Mouse (Mus musculus): ENCODE measurements at regions not wholly inside any gene's neighbourhood (a gene's known extent, or its start where the extent isn't known, plus 50 kb on each side); places are given as distances from the start of the nearest gene placed in this dataset.

DNA sequence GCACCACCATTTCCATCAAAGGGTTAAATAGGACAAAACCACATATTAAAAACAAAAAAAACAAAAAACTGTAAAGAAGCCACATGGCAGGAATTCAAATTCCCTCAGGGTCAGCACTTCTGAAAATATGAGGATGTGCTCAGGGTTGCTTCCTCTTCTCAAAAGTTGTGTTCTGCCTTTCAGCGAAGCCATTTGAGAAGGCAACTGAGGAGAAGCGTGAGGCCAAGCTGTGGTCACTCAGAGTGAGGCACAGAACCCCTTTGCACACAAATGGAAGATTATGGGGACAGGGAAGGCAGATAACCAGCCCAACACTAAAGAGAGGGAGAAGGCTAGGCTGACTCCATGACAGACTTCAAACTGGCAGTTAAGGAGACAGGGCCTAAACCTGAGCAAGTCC is 142.8 kb upstream of the Jade1 start:
- DNase-seq (ENCODE audit: low spot score): no peak

GRCm38 (mm10) chr3:41408821-41409737 is 146.5 kb upstream of the Jade1 start:
- no peak for DNase-seq (ENCODE audit: low spot score)

- no peak for DNase-seq (ENCODE audit: low spot score)
These were observed 147.1 kb upstream of the Jade1 start for GRCm38 (mm10) chr3:41408423-41408820.

- DNase-seq (ENCODE audit: low spot score): no peak
These were observed 147.5 kb upstream of the Jade1 start for GRCm38 (mm10) chr3:41407988-41408387.

- DNase-seq (ENCODE audit: low spot score): no peak
These were observed 148.0 kb upstream of the Jade1 start for GRCm38 (mm10) chr3:41407520-41407919.

- no peak for DNase-seq (ENCODE audit: low spot score)
These were observed 153.7 kb upstream of the Jade1 start for GRCm38 (mm10) chr3:41401881-41402280.

- DNase-seq (ENCODE audit: low spot score): no peak
These were observed 165.7 kb upstream of the Jade1 start for GRCm38 (mm10) chr3:41389868-41390267.

- DNase-seq (ENCODE audit: low spot score): no peak
These were observed 167.9 kb upstream of the Jade1 start for GRCm38 (mm10) chr3:41387469-41388212.

DNA sequence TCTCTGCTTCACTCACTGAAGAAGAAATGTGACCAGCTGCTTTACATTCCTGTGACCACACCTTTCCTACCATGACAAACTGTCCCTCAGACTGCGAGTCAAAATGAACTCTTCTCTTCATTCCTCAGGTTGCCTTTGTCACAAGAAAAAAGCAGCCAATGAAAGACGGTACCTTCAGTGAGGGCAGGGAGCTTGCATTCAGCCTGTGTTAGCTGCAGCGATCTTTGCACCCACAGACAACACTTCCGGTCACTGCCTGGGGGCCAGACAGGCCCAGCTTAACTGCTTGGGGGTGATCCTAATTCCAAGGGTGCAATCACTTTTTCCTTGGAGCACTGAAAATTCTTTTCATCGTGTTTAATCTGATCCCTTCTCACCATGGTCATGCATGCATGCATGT is 169.2 kb upstream of the Jade1 start:
- DNase-seq (ENCODE audit: low spot score): no peak

GRCm38 (mm10) chr3:41384410-41384809 is 171.1 kb upstream of the Jade1 start:
- DNase-seq (ENCODE audit: low spot score): no peak

DNA sequence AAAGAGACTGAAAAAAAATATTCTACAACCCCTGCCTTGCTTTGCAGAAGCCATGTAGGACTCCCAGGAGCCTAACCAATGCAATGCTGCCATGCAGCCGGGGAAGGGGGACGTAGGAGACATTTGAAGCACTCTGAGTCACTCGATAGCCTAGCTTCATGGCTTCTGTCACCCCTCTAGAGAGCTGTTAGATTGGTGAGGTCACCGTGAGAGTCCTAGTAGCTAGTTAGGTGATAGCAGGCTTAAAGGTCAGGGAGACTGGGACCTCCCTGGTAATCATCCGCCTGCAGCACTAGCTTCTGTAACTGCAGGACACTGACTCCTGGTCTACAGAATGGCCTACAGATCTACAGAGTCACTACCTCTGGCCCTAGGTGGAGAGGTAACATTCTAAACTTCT is 177.0 kb upstream of the Jade1 start:
- no peak for DNase-seq (ENCODE audit: low spot score)

- no peak for DNase-seq (ENCODE audit: low spot score)
These were observed 177.6 kb upstream of the Jade1 start for GRCm38 (mm10) chr3:41377826-41378406.

- DNase-seq (ENCODE audit: low spot score): no peak
These were observed 178.5 kb upstream of the Jade1 start for GRCm38 (mm10) chr3:41376848-41377582.

GRCm38 (mm10) chr3:41375230-41375930 is 180.2 kb upstream of the Jade1 start:
- DNase-seq (ENCODE audit: low spot score): no peak

DNA sequence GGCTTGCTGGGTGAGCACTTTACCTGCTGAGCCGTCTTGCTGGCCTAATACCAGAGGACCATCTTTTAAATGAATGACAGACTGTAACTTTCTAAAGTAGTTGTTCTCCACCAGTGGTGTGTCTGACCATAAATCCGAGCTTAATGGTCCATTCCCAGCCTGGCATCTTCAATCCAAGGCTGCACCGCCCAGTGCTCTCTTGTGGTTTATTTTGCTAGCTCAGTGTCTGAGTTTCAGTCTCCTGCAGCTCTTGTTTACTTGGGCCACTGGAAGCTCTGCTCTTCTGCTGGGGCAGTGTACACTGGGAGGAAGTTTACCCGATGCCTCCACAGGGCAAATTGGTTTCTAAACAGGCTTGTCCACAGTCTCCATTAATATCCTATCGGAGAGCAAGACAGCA is 182.3 kb upstream of the Jade1 start:
- DNase-seq (ENCODE audit: low spot score): no peak

DNA sequence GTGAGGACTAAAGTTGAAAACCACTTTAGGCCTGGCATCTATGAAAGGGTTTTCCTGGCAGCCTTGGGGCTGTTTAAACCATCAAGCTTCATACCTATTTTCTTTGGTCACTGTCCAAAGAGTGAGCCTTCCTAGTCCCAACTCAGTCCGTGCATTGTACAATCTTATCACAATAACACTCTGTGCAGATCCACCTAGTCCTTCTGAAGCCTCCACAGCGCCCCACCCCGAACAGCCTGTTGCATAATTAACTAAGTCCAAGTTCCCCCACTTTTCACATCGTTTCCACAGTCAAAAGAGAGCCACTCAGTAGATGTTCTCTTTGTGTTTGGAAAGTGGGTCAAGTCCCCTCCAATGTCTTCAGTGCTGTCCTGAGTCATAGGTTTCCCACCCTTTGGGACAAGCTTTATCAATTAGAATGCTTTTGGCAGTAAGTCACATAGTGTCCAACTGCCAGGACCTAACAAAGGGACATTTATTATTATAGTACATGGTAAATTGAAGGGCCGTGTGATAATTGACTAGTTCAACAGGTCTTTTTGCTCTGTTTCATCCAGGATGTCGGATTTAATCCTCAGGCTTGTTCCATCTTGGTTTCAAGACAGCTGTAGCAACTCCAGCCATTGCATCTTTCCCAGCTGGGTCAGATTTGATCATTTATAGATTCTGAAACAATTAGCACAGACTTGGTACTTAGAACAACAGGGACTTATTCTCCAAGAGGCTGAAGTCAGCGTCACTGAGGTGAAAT is 187.0 kb upstream of the Jade1 start:
- no peak for DNase-seq (ENCODE audit: low spot score)

- DNase-seq (ENCODE audit: low spot score): no peak
These were observed 188.8 kb upstream of the Jade1 start for GRCm38 (mm10) chr3:41366764-41367163.

GRCm38 (mm10) chr3:41366264-41366663 is 189.3 kb upstream of the Jade1 start:
- DNase-seq (ENCODE audit: low spot score): no peak

DNA sequence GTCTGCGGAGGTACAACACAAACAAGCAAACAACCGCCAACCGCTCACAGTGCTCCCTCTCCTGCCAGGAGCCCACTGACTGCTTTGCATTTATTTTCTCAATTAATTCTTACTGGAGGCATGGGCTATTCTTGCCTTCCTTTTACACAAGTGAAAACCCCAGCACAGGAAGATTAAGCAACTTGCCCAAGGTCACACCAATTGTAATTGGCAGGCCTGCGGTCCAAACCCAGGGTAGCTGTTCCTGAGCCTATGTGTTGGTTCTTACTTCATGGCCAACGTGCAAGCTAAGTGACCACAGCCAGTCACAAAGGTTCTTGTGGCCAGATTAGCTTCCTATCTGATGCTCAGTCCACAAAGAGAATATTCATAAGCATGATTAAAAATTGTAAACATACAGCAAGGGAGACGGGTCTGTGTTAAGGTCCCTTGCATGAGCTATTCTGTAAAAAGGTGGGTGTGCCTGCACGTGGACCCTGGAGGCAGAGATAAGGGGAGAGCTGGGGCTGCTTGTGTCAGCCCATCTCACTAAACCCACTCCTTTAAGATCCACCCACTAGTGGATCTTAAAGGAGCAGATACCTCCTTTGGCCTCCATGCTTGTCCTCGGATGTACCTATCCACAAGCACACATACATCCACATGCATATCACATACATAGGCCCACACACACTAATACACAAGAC is 190.2 kb upstream of the Jade1 start:
- no peak for DNase-seq (ENCODE audit: low spot score)

- DNase-seq (ENCODE audit: low spot score): no peak
These were observed 191.6 kb upstream of the Jade1 start for GRCm38 (mm10) chr3:41363947-41364346.
